Mouse (Mus musculus): ENCODE data around the gene Nipa1. TPM values are rescaled to one million over a fixed set of nuclear protein-coding genes. Genes with fewer than 3 reads are reported as not detected.

Gene Nipa1
- polyA plus RNA-seq, 1 experiment from 2014 or later: 8.9 TPM

- WGBS: 96% methylated on average over 3 of the region's 3 CpGs
- Histone ChIP-seq H3K9me3 (replicated peaks) (no peaks in the 10 kb centered on the region), H3K27ac (replicated peaks) (no peak overlapping the region), H3K4me3 (no peak overlapping the region), H3K4me1 (0 out of 2 replicates have a peak, but pooled peaks cover 2% of the 10 kb centered on the region), H3K36me3 (no peaks in the 10 kb centered on the region), H3K27me3 (ENCODE audit: low read depth, poor library complexity, severe bottlenecking) (no peaks in the 10 kb centered on the region)
- DNase-seq (ENCODE audit: low spot score): no peak
Measured at GRCm38 (mm10) chr7:55991129-55991528, 28.6 kb downstream of the Nipa1 start.

GRCm38 (mm10) chr7:55986526-55987214 is 33.1 kb downstream of the Nipa1 start:
- no peak overlapping the region for H3K4me3 ChIP-seq
- 44% methylated on average over 13 of the region's 13 CpGs for WGBS

GRCm38 (mm10) chr7:55984754-55985153 is 35.0 kb downstream of the Nipa1 start:
- 81% methylated on average over 4 of the region's 4 CpGs for WGBS
- no peaks in the 10 kb centered on the region for H3K9me3 ChIP-seq (replicated peaks)
- H3K4me3 ChIP-seq: no peak overlapping the region
- no peak for DNase-seq (ENCODE audit: low spot score)
- H3K4me1 ChIP-seq: no peaks in the 10 kb centered on the region
- peaks cover 9% of the 10 kb centered on the region for H3K36me3 ChIP-seq
- no peak overlapping the region for H3K27ac ChIP-seq (replicated peaks)
- H3K27me3 ChIP-seq (ENCODE audit: low read depth, poor library complexity, severe bottlenecking): no peaks in the 10 kb centered on the region

More at GRCm38 (mm10) chr7:55986526-55987214, 33.1 kb downstream of the Nipa1 start:
- peak; percentile 75 for DNase-seq (ENCODE audit: low spot score)
- Histone ChIP-seq H3K4me1 (no peaks in the 10 kb centered on the region), H3K9me3 (replicated peaks) (no peaks in the 10 kb centered on the region), H3K27ac (replicated peaks) (no peak overlapping the region), H3K36me3 (no peaks in the 10 kb centered on the region; the same call in 1 of the 2 replicates), H3K27me3 (ENCODE audit: low read depth, poor library complexity, severe bottlenecking) (no peaks in the 10 kb centered on the region)

DNA sequence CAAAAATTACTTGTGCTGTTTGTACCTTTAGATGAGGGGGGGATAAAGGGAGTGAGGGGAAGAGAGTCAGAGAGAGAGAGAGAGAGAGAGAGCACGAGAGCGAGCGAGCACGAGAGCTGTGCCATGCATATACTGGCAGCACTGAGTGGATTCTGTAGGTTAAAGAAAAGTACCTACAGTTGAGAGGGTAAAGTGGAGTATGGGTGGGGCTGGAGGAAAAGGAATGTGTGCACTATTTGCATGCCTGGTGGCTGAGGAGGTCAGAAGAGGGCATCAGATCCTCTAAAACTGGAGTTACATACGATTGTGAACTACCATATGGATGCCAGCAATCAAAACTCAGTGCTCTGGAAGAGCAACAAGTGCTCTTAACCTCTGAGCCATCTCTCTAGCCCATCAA is 36.6 kb downstream of the Nipa1 start:
- peaks cover 21% of the 10 kb centered on the region for H3K36me3 ChIP-seq
- no peak overlapping the region for H3K27ac ChIP-seq (replicated peaks)
- no peak for DNase-seq (ENCODE audit: low spot score)
- no peak overlapping the region for H3K4me3 ChIP-seq
- no peaks in the 10 kb centered on the region for H3K9me3 ChIP-seq (replicated peaks)
- H3K4me1 ChIP-seq: no peaks in the 10 kb centered on the region
- WGBS: 90% methylated on average over 5 of the region's 5 CpGs
- no peaks in the 10 kb centered on the region for H3K27me3 ChIP-seq (ENCODE audit: low read depth, poor library complexity, severe bottlenecking)

GRCm38 (mm10) chr7:55982010-55982700 is 37.6 kb downstream of the Nipa1 start:
- Histone ChIP-seq H3K4me3 (no peak overlapping the region), H3K27me3 (ENCODE audit: low read depth, poor library complexity, severe bottlenecking) (no peaks in the 10 kb centered on the region), H3K9me3 (replicated peaks) (no peaks in the 10 kb centered on the region), H3K27ac (replicated peaks) (no peak overlapping the region), H3K4me1 (no peaks in the 10 kb centered on the region), H3K36me3 (peaks cover 21% of the 10 kb centered on the region)
- no peak for DNase-seq (ENCODE audit: low spot score)
- 93% methylated on average over 10 of the region's 10 CpGs for WGBS

DNA sequence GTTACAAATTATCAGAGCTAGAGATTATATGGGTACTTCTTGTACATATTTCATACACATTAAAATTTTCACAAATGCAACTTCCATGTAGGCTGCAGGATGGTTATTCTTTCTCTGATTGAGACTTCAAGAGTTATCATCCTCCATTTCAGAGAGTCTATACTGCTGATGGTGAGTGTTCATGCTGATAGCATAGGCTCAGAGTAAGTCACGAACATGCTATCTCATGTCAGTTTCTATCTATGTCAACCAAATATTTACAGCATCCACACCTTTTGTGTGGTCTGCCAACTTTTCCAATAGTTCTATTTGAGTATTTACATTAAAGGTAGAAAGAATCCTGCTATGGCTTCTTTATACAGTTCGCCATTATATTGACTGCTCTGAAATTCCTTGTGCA is 38.2 kb downstream of the Nipa1 start:
- H3K27ac ChIP-seq (replicated peaks): no peak overlapping the region
- H3K4me3 ChIP-seq: no peak overlapping the region
- no peak for DNase-seq (ENCODE audit: low spot score)
- no peaks in the 10 kb centered on the region for H3K4me1 ChIP-seq
- H3K27me3 ChIP-seq (ENCODE audit: low read depth, poor library complexity, severe bottlenecking): no peaks in the 10 kb centered on the region
- peaks cover 21% of the 10 kb centered on the region for H3K36me3 ChIP-seq
- 89% methylated on average over 2 of the region's 2 CpGs for WGBS
- no peaks in the 10 kb centered on the region for H3K9me3 ChIP-seq (replicated peaks)

DNA sequence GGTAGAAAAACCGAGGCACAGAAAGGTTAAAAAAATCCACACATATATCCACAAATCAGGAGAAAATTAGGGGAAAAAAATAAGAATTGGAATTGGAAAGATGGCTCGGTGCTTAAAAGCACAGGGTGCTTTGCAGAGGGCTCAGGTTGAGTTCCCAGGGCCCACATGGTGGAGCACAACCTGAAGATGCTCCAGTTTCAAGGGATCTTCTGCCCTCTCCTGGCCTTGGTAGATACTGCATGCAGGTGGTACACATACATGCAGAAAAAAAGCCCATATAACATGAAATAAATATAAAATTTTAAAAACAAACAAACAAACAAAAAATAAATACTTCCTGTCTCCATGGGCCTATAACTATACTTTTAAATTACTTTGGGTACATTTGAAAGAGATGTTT is 45.3 kb downstream of the Nipa1 start:
- Histone ChIP-seq H3K36me3 (peaks cover 19% of the 10 kb centered on the region), H3K27ac (replicated peaks) (no peak overlapping the region), H3K4me3 (no peak overlapping the region), H3K9me3 (replicated peaks) (0 out of 2 replicates have a peak, but pooled peaks cover 3% of the 10 kb centered on the region), H3K4me1 (no peaks in the 10 kb centered on the region), H3K27me3 (ENCODE audit: low read depth, poor library complexity, severe bottlenecking) (no peaks in the 10 kb centered on the region)
- WGBS: 90% methylated on average over 2 of the region's 2 CpGs
- no peak for DNase-seq (ENCODE audit: low spot score)

- 73% methylated on average over 1 of the region's 1 CpGs for whole genome bisulfite sequencing
- no peak for DNase-seq (ENCODE audit: low spot score)
Measured at GRCm38 (mm10) chr7:55969415-55969814, 50.3 kb downstream of the Nipa1 start.

GRCm38 (mm10) chr7:55968258-55968901 is 51.4 kb downstream of the Nipa1 start:
- 51% methylated on average over 16 of the region's 16 CpGs for WGBS

More at GRCm38 (mm10) chr7:55969415-55969814, 50.3 kb downstream of the Nipa1 start:
- peaks cover 21% of the 10 kb centered on the region for H3K4me1 ChIP-seq
- no peaks in the 10 kb centered on the region for H3K27me3 ChIP-seq (ENCODE audit: low read depth, poor library complexity, severe bottlenecking)
- H3K4me3 ChIP-seq: no peak overlapping the region
- no peak overlapping the region for H3K27ac ChIP-seq (replicated peaks)
- H3K36me3 ChIP-seq: peaks cover 8% of the 10 kb centered on the region
- H3K9me3 ChIP-seq (replicated peaks): 0 out of 2 replicates have a peak, but pooled peaks cover 2% of the 10 kb centered on the region

DNA sequence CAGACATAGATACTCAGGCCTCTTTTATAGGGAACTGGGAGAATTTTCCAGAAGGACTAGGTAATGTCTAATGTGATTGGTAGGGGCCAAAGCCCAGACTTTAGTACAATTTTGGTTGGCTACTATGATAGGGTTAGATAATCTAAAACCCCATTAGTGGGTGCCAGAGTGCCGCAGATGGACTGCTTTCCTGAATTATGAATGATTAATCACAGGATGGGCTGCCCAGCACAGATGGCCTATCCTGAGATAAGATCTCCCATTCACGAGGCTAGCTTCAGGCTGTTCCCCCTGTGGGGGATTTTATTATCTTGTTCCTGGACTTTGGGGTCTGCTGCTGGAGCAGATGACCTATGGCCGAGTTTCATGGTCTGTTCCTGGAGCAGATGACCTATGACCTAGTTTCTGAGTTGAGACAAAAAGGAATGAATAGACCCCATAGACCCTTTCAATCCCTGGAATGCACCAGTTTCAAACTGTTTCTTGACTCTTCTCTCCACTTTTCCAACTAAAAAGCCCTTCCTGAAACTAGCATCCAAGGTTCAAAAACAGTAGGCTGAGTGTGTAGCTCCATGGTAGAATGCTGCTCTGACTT is 52.8 kb downstream of the Nipa1 start:
- Histone ChIP-seq H3K27ac (replicated peaks) (no peak overlapping the region), H3K4me1 (peaks cover 32% of the 10 kb centered on the region), H3K9me3 (replicated peaks) (no peaks in the 10 kb centered on the region), H3K4me3 (no peak overlapping the region), H3K36me3 (no peaks in the 10 kb centered on the region), H3K27me3 (ENCODE audit: low read depth, poor library complexity, severe bottlenecking) (no peaks in the 10 kb centered on the region)
- 48% methylated on average over 3 of the region's 3 CpGs for WGBS
- DNase-seq (ENCODE audit: low spot score): no peak

More at GRCm38 (mm10) chr7:55968258-55968901, 51.4 kb downstream of the Nipa1 start:
- no peaks in the 10 kb centered on the region for H3K27me3 ChIP-seq (ENCODE audit: low read depth, poor library complexity, severe bottlenecking)
- no peaks in the 10 kb centered on the region for H3K9me3 ChIP-seq (replicated peaks)
- H3K4me3 ChIP-seq: 0 out of 2 replicates have a peak overlapping the region, but pooled peaks have one; percentile 16
- peaks cover 24% of the 10 kb centered on the region for H3K4me1 ChIP-seq
- no peak overlapping the region for H3K27ac ChIP-seq (replicated peaks)
- no peak for DNase-seq (ENCODE audit: low spot score)
- no peaks in the 10 kb centered on the region for H3K36me3 ChIP-seq

GRCm38 (mm10) chr7:55962004-55962908 is 57.5 kb downstream of the Nipa1 start, which contains the start of gene Nipa2:
Gene Nipa2, minus strand, starts transcription at chr7:55962476.
- H3K36me3 ChIP-seq: peaks cover 29% of the 10 kb centered on the region
- WGBS: under 1% methylated on average over 70 of the region's 70 CpGs
- H3K27me3 ChIP-seq (ENCODE audit: low read depth, poor library complexity, severe bottlenecking): no peaks in the 10 kb centered on the region
- DNase-seq (ENCODE audit: low spot score): peak; percentile 93
- peak within 1 kb of the TSS; percentile 92 for H3K4me3 ChIP-seq
- peak within 1 kb of the TSS; percentile 94 for H3K27ac ChIP-seq (replicated peaks)
- no peaks in the 10 kb centered on the region for H3K9me3 ChIP-seq (replicated peaks)
- peaks cover 32% of the 10 kb centered on the region for H3K4me1 ChIP-seq

- WGBS: 96% methylated on average over 1 of the region's 1 CpGs
- Histone ChIP-seq H3K36me3 (peaks cover 45% of the 10 kb centered on the region), H3K27ac (replicated peaks) (no peak overlapping the region)
Measured at GRCm38 (mm10) chr7:55960506-55960905, 59.2 kb downstream of the Nipa1 start.

More at GRCm38 (mm10) chr7:55960506-55960905, 59.2 kb downstream of the Nipa1 start:
- peaks cover 23% of the 10 kb centered on the region for H3K4me1 ChIP-seq
- no peaks in the 10 kb centered on the region for H3K9me3 ChIP-seq (replicated peaks)
- H3K27me3 ChIP-seq (ENCODE audit: low read depth, poor library complexity, severe bottlenecking): no peaks in the 10 kb centered on the region
- no peak for DNase-seq (ENCODE audit: low spot score)
- H3K4me3 ChIP-seq: no peak overlapping the region
